Mouse (Mus musculus) kidney, adult 8-10 months (tissue): ENCODE results near the gene Zfp101.
A peak's percentile ranks its signal among the peaks of the same experiment; 100 is the strongest.

Experiments used
- DNase-seq, 2 experiments: peaks; one replicate each; pipeline ENCODE4 v3.0.0; 2022

Gene Zfp101

GRCm38 (mm10) chr17:33394182-33395034 is at the start of gene Zfp101:
Gene Zfp101 (minus strand): TSS chr17:33394641.
- peak; percentile 93 to 96 for DNase-seq

GRCm38 (mm10) chr17:33441159-33441558 is 46.7 kb upstream of the Zfp101 start:
- DNase-seq: no peak

DNA sequence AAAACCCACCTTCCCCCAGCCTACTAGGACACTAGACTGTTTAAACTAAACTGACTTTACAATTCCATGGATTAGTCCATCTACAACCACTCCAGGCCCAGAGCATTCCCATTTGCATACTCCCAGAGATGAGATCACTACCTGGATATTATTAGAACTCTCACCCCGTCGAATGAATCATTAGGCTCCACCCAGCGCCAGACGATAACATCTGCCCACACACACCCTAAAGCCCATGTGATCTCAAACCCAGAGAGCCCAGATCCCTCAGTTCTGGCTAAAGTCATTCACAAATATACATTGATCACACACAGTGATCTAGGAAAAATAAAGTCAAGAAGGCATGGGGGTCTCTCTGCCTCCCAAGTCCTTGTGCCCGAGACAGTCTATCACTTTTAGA is 45.5 kb upstream of the Zfp101 start:
- no peak for DNase-seq

DNA sequence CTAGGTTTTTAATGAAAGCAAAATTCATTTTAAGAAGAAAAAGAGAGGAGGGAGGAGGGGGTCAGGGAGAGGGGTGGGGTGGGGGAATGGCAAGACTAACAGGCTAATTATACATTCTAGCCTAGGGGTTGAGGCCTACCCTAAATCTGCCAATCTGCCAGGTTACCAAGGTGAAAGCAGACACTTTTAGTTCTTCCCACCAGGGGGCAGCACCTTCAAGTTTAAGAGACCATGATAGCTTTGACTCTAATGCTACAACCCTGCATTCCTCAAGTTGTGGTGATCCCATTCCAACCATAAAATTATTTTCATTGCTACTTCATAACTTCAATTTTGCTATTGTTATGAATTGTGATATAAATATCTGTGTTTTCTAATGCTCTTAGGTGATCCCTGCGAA is 44.7 kb upstream of the Zfp101 start:
- DNase-seq: peak; percentile 50 to 84

- DNase-seq: no peak
These were observed 37.8 kb upstream of the Zfp101 start, which contains the start of gene Actl9 for GRCm38 (mm10) chr17:33432019-33432946. Gene Actl9 (plus strand): TSS chr17:33432896.

- DNase-seq: peak; percentile 10 to 15
These were observed 2.2 kb downstream of the Zfp101 start for GRCm38 (mm10) chr17:33392271-33392670.

DNA sequence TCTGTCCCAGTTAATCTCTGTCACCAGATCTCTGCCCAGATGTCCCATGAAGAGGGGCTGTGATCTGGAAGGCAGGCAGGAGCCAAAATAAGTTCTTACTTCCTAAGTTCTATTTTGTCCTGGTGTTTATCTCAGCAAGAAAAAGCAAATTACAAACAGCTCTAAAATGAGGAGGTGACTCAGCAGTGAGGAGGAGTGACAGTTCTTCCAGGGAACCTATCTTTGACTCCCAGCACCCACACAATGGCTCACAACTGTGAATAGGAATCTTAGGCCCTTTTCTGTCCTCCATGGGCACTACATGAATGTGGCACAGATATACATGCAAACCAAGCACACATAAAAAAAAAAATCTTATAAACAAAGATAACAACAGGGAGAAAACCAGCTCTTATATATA is 8.7 kb downstream of the Zfp101 start:
- no peak for DNase-seq

DNA sequence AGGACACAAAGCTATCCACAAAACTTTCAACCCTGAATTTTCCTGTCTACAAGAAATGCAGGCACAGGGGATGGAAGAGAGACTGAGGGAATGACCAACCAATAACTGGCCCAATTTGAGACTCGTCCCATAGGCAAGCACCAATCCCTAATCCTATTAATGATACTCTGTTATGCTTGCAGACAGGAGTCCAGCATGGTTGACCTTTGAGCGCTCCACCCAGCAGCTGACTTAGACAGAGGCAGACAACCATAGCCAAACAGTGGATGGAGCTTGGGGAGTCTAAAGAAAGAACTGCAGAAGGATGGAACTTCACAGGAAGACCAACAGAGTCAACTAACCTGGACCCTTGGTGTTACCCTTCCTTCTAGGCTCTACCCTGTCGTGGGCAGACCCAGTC is 21.6 kb downstream of the Zfp101 start:
- DNase-seq: peak; percentile 45 to 54

DNA sequence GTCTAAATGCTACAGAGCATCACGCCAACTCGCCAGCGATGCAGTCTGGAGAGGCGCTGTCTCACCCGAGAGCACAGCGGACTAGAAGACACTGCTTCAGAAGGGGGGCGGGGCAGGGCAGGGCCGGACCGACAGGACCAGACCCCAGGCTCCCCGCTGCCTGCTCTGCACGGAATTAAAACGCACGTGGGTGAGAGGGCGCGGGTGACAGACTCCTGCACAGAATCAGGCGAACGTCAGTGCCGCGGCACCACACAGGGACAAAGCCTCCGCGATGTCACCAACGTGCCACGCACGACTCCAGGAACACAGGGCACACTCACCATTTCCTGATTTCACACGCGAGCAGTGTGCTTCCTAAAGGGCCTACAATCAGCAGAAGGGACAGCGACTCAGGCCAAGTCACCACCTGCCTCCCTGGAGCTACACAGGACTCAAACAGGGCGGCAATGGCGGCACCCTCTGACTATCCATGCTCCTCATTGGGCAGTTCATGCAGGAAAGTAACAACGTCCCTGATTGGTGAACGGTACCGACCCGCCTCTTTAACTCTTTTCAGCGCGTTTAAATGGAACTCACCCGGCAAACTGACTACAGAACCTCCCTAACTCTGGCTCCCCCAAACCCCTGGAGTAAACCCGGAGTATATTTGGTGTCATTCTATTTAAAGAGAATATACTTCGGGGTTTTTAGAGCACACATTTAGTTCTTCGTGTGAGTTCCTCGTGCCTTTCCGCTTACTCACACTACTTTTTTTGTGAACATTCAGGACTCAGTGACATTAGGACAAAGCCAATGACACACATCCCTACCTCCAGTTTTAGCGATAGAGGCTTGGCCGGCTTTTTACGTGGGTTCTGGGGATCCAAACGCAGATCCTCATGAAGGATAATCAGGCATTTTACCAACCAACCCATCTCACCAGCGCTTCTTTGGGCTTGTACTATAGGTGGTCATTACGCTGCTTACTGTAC is 35.7 kb downstream of the Zfp101 start, which contains the start of gene Zfp81:
TSS of gene Zfp81 (minus strand) at position 468 of the 974 bp plus-strand sequence.
- peak; percentile 87 to 91 for DNase-seq

DNA sequence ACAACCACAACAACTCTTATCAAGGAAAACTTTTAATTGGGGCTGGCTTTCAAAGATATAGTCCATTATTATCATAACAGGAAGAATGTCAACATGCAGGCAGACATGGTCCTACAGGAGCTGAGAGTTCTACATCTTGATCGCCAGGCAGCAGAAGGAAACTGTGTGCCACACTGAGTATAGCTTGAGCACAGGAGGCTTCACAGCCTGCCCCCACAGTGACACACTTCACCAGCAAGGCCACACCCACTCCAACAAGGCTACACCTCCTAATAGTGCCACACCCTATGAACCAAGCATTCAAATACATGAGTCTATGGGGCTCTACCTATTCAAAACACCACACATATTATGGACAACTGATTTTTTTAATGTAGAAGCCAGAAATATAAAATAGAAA is 41.5 kb downstream of the Zfp101 start:
- no peak for DNase-seq
